Mouse (Mus musculus) ES-E14 (cell line): ENCODE data around the gene Runx3.

ENCODE experiments used
- CHD2 ChIP-seq: IDR thresholded peaks from 2 replicates; pipeline ENCODE4 v1.6.1; 2014; ENCODE audit warnings: mild to moderate bottlenecking, low read depth, low read length, inconsistent platforms
- HCFC1 ChIP-seq: IDR thresholded peaks from 2 replicates; pipeline ENCODE4 v1.6.1; 2012; ENCODE audit warnings: low read length, inconsistent platforms, borderline replicate concordance; ENCODE audit not compliant: insufficient read depth
- MAFK ChIP-seq: IDR thresholded peaks from 2 replicates; pipeline ENCODE4 v1.6.1; 2014; ENCODE audit warnings: mild to moderate bottlenecking, low read depth, low read length, inconsistent platforms; ENCODE audit not compliant: insufficient read depth
- ZC3H11A ChIP-seq: IDR thresholded peaks from 2 replicates; pipeline ENCODE4 v1.6.1; 2012; ENCODE audit warnings: low read depth, mild to moderate bottlenecking, inconsistent platforms, low read length, borderline replicate concordance
- ZNF384 ChIP-seq: IDR thresholded peaks from 2 replicates; pipeline ENCODE4 v1.6.1; 2012; ENCODE audit warnings: low read depth, low read length, inconsistent platforms

DNA sequence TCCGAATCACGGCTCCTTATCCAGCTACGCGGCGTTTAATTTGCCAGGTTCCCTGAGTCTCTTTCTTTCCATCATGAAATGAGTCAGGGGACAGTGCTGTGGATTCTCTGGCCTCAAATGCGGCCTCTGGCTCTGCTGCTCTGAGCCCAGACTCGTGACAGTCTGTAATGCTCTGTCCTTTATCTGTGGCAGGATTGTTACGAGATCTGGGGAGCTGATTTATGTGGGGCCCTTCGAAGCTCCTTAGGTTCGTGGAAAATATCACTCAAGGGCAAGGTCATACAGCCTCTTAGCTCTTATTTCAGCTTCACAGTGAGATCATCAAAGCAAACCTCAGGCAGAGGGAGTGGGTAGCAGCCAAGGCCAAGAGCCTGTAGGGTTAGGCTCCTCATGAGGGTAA is 6.2 kb upstream of the Runx3 start:
- TF ChIP-seq CHD2 (no peak), HCFC1 (no peak), MAFK (no peak), ZNF384 (no peak), ZC3H11A (no peak)
